Mouse (Mus musculus): ENCODE data around the gene Gm13420.

The Gm13420 gene

GRCm38 (mm10) chr2:29738799-29739198, 12.7 kb downstream of the Gm13420 start:
- no peak for DNase-seq (ENCODE audit: low read depth, low spot score)

DNA sequence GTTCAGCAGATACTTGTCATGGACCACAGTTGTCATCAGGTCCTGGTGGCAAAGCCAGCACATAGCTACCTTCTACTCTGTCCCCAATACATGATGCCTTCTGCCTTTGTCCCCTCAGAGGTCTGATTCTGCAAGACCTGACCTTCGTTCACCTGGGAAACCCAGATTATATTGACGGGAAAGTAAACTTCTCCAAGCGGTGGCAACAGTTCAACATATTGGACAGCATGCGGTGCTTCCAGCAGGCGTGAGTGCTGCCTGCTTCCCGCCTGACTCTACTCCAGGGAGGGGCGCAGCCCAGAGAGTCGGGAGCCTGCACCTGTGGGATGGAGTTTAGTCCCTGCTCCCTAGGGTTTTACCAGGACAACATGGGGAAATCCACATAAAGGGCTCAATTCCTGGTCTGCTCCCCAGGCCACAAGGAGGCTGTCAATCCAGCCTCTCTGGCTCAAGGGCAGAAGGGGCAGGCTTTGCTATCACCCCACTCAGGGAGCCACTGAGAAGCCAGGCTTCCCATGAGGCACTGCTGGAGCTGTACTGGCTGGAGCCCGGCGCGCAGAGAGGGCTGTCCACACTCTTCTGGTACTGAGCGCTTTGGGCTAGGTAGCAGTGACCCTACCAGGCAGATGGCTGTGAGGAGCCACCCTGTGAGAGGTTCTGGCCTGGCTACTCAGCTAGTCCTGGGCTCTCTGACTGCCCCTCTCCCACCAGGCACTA, 14.1 kb downstream of the Gm13420 start:
- DNase-seq (ENCODE audit: low read depth, low spot score) = no peak

DNA sequence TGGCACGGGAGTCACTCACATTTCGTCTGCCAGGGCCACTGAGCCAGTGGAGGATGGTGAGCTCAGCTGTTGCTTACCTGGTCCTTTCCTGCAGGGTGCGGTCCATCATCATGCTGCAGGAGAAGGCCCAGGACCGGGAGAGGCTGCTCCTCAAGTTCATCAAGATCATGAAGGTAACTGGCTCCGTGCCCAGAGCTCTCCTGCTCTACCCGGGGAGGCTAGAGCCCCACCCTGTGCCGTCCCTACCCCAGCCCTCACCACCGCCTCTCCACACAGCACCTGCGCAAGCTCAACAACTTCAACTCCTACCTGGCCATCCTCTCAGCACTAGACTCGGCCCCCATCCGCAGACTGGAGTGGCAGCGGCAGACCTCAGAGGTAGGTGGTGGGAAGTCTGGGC, 15.8 kb downstream of the Gm13420 start:
- no peak for DNase-seq (ENCODE audit: low read depth, low spot score)

DNA sequence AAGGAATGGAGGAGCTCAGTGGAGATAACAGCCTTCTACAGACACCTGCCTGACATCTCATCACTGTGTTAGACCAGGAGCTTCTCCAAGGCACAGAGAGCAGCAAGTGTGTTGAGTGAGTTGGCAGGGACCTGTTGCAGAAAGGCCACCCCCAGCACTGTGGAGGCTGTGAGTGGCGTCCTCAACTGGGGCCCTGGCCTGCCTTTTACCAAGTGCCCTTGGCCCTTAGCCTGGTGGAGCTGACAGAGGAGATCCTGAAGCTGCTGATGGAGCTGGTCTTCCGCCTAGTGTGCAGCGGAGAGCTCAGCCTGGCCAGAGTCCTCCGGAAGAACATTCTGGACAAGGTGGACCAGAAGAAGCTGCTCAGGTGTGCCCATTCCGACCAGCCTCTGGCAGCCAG, 18.1 kb downstream of the Gm13420 start:
- no peak for DNase-seq (ENCODE audit: low read depth, low spot score)

GRCm38 (mm10) chr2:29732559-29732958, 18.9 kb downstream of the Gm13420 start:
- DNase-seq (ENCODE audit: low read depth, low spot score) = no peak

DNA sequence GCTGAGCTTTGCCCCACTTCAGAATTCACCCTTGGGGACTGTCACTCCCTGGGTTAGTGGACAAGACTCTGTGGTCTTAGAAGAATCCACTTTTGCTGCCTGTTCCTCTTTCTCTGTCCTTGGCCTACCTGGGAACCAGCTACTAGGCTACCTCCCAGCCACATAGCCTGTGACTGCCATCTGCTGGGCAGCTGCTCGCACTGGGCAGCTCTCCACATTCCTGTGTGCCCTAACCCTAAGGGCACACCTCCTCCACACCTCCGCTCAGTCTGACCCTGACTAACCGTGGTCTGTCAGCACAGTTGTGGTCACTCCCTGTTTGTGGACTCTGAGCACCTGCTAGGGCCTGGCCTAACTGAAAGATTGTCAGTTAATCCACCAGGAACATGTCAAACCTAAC, 19.9 kb downstream of the Gm13420 start:
- DNase-seq (ENCODE audit: low read depth, low spot score) = no peak

GRCm38 (mm10) chr2:29729500-29729899, 22.0 kb downstream of the Gm13420 start:
- DNase-seq (ENCODE audit: low read depth, low spot score) = no peak

DNA sequence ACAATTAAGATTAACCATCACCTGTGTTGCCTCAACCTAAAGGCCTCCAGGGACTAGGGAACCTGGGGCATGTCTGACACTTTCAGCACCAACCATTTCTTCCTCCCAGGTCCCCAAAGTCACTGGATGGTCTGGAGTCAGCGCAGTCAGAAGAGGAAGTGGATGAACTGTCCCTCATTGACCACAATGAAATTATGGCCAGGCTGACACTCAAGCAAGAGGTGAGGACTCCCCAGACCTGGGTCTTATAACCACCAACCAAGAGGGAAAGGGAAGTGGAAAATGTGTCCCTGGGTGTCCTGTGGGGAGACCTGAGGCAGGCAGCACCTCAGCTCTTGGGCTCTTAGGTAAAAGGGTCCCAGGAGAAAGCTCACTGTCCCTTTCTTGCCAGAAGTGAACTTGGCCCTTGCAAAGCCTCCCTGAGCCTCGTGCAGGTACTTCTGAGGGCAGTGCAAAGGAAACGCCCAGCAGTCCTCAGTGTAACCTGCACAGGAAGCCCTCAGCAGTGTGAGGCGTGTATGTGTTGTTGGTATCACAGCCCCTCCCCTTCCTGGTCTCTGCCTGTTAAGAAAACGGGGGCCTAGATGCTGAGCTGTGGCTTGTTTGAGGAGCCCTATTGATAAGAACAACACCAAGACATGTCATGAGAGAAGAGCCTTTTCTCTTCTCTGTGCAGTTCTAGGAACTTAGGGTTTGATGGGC, 26.7 kb downstream of the Gm13420 start:
- DNase-seq (ENCODE audit: low read depth, low spot score) = no peak

DNA sequence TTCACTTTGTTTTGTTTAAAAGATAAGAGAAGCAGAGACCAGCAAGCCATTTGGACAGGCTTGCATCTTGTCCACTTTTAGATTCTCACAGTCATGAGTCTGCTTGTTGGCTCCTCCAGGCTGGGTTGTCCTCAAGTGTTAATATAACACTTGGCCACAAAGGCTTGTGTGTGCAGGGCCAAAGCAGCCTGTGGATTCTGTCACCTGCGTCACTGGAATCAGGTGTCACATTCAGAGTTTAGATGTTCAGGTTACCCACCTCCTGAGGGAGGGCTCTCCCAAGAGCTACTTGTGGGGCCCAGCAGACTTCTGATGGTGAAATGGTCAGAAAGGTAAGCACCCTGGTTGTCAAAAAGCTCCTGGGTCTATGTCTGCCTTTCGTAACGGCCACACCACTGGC, 28.4 kb downstream of the Gm13420 start:
- DNase-seq (ENCODE audit: low read depth, low spot score) = no peak

- DNase-seq (ENCODE audit: low read depth, low spot score) = no peak
Observed at GRCm38 (mm10) chr2:29718581-29718980, 32.9 kb downstream of the Gm13420 start.

- no peak for DNase-seq (ENCODE audit: low read depth, low spot score)
Observed at GRCm38 (mm10) chr2:29716691-29717090, 34.8 kb downstream of the Gm13420 start.

GRCm38 (mm10) chr2:29716143-29716542, 35.3 kb downstream of the Gm13420 start:
- DNase-seq (ENCODE audit: low read depth, low spot score) = no peak

- no peak for DNase-seq (ENCODE audit: low read depth, low spot score)
Observed at GRCm38 (mm10) chr2:29714127-29714526, 37.4 kb downstream of the Gm13420 start.

DNA sequence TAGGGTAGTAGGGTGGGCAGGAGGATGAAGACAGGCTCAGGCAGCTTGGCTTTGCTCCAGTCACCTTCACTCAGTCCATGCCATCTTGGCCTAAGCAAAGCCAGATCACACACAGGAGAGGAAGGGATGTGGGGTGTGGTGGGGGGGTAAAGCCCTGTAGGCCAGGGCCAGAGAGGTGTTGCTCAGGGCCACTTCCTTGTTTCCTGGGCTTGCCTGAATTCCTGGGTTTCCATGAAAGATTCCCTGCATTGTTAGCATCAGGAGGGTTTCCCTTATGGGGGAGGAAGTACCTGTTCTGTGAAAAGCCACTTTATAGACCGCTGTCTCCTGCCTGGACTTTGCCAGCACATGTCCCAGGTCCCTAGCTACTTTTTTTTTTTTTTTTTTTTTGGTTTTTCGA, 38.0 kb downstream of the Gm13420 start:
- DNase-seq (ENCODE audit: low read depth, low spot score) = no peak

GRCm38 (mm10) chr2:29711877-29712276, 39.6 kb downstream of the Gm13420 start:
- DNase-seq (ENCODE audit: low read depth, low spot score) = no peak

GRCm38 (mm10) chr2:29711038-29711437, 40.4 kb downstream of the Gm13420 start:
- no peak for DNase-seq (ENCODE audit: low read depth, low spot score)

DNA sequence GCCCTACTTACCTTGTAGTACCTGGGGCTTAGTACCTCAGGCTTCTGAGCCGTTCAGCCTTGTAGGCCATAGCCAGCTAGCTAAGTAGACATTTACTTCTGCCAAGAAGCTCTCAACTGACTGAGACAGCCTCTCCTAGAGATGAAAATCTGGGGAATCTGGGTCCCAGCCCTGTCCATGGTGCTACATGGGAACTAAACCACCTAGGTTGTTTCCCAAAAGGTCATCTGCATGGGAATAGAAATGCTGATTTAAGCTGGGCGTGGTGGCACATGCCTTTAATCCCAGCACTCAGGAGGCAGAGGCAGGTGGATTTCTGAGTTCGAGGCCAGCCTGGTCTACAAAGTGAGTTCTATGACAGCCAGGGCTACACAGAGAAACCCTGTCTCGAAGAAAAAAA, 43.3 kb downstream of the Gm13420 start:
- DNase-seq (ENCODE audit: low read depth, low spot score) = peak; percentile 48

- no peak for DNase-seq (ENCODE audit: low read depth, low spot score)
Observed at GRCm38 (mm10) chr2:29707731-29708130, 43.8 kb downstream of the Gm13420 start.

GRCm38 (mm10) chr2:29706726-29707620, 44.5 kb downstream of the Gm13420 start:
- no peak for DNase-seq (ENCODE audit: low read depth, low spot score)

DNA sequence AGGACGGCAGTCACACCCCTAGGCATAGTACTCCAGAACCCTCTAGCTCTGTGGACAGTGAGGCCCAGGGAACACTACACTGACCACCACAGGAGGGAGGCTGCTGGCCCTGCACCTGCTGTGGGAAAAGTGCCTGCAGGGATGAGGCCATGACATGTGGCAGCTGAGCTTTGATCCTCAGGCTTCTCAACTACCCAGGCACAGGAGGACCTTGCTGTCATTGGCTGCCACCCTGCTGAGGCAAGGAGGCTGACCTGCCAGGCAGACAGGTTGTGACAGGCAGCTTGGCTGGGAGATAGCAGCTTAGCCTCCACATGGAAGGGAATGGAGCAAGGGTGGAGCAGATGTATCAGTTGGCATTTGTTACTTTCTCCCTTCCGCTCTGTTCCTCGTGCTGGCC, 46.0 kb downstream of the Gm13420 start:
- no peak for DNase-seq (ENCODE audit: low read depth, low spot score)

DNA sequence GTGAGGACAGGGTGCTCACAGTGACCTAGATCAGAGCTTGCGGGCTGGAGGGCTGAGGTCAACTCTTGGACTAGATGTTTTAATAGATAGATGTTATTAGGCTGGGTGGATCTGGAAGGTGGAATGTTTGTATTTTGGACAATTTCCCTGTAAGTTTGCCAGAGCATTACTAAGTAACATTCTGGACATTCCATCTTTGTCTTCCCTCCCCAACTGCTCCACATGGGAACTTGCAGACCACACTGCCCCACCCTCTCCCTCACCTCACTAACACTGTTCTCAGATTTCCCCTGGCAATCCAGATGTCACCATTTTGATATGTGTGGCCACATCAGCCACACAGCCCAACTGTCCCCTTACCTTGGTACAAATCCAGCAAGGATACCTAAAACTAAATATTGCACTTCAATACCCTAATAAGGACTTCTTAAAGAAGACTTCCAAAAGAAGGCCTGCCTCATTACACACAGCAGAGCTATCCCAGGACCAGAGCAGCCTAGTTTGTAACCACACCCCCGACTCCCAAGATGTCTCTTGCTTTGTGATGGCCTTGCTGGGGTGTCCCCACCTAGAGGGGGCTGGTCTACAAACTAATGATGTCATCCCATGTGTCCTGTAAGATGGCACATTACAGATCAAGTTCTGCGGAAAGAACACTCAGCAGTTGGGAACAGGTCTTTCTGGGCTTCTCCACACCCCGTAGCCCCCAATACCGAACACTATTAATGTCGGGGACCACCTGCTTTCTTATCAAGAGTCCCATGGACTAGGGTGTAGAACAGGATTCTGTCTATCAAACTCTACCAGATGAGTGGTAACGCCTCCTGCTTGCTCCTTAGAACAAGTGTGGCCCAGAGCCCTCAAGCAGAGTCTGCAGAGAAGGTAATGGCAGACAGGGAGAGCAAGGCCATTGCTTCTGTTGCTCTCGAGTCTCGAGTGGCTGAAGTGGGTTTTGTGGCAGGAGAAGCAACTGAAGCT, 48.1 kb downstream of the Gm13420 start:
- DNase-seq (ENCODE audit: low read depth, low spot score) = no peak

All from WW6 (cell line).